Mouse (Mus musculus): ENCODE results near the gene Cd44.

GRCm38 (mm10) chr2:102864695-102865353 lies 36.6 kb downstream of the Cd44 start:
- TF ChIP-seq CTCF (conservative IDR thresholded peaks at IDR 0.05; ENCODE audit: low read length): no peak
- no peak for TF ChIP-seq NANOG (IDR thresholded peaks at IDR 0.05; ENCODE audit: borderline replicate concordance, low read length)
- no peak for TF ChIP-seq POU5F1 (IDR thresholded peaks at IDR 0.05; ENCODE audit: borderline replicate concordance, low read length)

All from E14TG2a.4 (cell line).